Mouse (Mus musculus) forelimb bud, embryonic 11.5 days (tissue): Measurements from ENCODE around the gene Snrnp70.

Experiments
- DNase-seq: peaks from one replicate; pipeline ENCODE4 v3.0.0-alpha.2; 2012; ENCODE audit warnings: low read depth, low spot score

The Snrnp70 gene

GRCm38 (mm10) chr7:45337469-45337868 is 58.1 kb downstream of the Snrnp70 start:
- DNase-seq: no peak

DNA sequence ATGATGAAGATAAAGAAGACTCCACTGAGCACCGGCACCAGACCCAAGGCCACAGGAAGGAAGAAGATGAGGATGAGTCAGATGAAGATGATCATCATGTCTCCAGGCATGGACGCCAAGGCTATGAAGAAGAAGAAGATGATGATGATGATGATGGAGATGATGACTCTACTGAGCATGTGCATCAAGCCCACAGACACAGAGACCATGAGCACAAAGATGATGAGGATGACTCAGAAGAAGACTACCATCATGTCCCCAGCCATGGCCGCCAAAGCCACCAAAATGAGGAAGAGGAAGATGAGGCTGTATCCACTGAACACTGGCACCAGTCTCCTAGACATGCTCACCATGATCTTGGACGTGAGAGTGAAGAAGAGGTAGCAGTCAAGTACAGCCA is 59.2 kb downstream of the Snrnp70 start:
- no peak for DNase-seq

DNA sequence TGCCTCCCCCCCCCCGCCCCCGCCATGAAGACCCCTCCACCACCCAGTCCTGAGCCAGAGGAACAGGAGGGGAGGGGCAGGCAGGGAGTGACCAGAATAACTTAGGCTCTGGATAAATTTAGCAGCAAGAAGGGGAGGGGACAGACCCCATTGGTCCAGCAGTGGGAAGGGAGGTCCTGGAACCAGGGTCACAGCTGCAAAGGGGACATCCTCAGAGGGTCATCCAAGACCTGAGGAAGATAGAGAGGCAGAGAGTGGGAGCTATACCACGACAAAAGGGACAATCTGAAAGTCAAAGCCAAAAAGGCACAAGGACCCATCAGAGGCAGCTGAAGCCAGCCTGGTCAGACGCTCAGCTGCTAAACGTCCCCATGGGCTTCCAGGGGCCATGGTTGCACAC is 60.5 kb downstream of the Snrnp70 start, which contains the start of gene Hrc:
Hrc (plus strand) TSS at position 235 of the 400 bp plus-strand sequence.
- no peak for DNase-seq

GRCm38 (mm10) chr7:45334605-45335004 is 60.9 kb downstream of the Snrnp70 start:
- DNase-seq: no peak

DNA sequence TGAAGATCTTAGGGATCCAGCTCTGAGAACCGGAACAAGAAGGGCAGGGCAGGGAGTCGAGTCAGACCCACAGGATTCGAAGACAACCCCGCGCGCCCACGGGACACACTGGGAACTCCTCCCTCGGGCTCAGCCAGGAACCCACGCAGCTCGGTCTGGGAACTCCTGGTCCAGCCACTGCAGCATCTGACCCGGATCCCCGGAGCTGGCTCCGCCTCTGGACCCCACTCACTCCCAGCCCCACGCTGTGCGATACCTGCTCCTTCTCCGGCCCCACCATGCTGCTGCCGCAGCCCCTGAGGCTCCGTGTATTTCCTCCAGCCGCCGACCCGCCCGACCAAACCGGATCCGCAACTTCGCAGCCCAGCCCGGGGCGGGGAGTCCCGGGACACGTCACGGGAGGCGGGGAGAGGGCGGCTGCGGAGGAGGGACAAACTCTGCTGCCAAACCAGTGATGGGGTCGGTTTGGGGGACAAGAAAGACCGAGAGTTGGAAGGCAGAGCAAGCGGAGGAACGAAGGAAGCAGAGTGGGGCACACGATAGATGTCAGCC is 62.0 kb downstream of the Snrnp70 start, which contains the start of gene Trpm4:
Trpm4 (minus strand) TSS at position 350 of the 552 bp plus-strand sequence.
- DNase-seq: peak; percentile 69

- peak; percentile 53 for DNase-seq
Measured at GRCm38 (mm10) chr7:45332685-45333425, 62.7 kb downstream of the Snrnp70 start.

DNA sequence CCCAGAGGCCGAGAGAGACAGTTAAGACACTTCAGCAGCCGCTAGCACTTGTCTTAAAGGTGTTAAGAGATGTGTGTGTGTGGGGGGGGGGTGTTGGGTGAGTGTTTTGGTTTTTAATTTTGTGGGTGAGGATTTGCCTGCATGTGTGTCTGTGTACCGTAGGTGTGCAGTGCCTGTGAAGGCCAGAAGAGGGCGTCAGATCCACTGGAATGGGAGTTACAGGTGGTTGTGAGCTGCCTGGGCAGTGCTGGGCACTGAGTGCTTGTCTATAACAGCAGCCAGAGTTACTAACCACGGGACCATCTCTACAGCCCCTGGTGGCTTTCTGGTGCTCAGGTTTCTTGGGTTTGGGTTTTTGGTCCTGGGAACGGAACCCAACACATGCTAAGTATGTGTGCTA is 64.0 kb downstream of the Snrnp70 start:
- no peak for DNase-seq

DNA sequence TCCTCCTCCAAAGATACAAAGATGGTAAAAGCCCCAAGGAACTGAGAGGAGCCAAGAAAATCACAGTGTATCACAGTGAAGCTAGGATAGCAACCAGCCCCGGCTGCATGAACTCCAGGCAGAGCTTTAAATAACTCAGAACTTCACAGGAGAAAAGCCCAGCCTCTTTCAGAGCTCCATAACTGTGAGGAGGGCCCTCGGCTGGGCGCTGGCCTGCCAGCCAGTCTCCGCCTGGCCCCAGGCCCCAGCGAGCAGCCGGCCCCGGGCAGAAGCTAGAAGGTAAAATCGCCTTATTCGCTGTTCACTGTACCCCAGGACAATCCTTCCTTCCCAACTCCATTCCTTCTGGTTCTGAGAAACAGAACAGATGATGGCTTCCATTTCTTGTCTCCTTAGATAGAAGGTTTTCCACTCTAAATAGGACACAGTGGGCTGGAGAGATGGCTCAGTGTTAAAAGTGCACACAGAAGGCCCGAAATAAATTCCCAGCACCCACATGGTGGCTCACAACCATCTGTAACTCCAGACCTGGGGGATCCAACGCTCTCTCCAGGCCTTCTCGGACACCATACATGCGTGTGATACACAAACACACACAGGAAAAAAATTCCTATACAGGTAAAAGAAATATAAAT is 66.6 kb downstream of the Snrnp70 start:
- no peak for DNase-seq
